Mouse (Mus musculus) lung, postnatal 0 days (tissue): ENCODE measurements at regions not wholly inside any gene's neighbourhood (a gene's known extent, or its start where the extent isn't known, plus 50 kb on each side); places are given as distances from the start of the nearest gene placed in this dataset.

ENCODE experiments used
- CTCF ChIP-seq: IDR thresholded peaks from 2 replicates; pipeline ENCODE4 v1.5.1; 2016; ENCODE audit warnings: antibody characterized with exemption, mild to moderate bottlenecking
- EP300 ChIP-seq: IDR thresholded peaks from 2 replicates; pipeline ENCODE4 v1.6.1; 2016; ENCODE audit warnings: antibody characterized with exemption, mild to moderate bottlenecking, control low read depth

GRCm38 (mm10) chr2:74099671-74100372 lies 188.7 kb upstream of the Atp5g3 start:
- no peak for TF ChIP-seq EP300
- no peak for TF ChIP-seq CTCF
